Mouse (Mus musculus): ENCODE data around the gene Ehhadh. TPM values are rescaled to one million over a fixed set of nuclear protein-coding genes. Genes with fewer than 3 reads are reported as not detected.

Ehhadh gene
- total RNA-seq, 1 experiment from 2014 or later: 29.8 TPM

GRCm38 (mm10) chr16:21727421-21727820, 60.2 kb downstream of the Ehhadh start:
- DNase-seq: no peak

- DNase-seq: no peak
Measured at GRCm38 (mm10) chr16:21724261-21724660, 63.3 kb downstream of the Ehhadh start.

GRCm38 (mm10) chr16:21719770-21720169, 67.8 kb downstream of the Ehhadh start:
- DNase-seq: no peak

GRCm38 (mm10) chr16:21714516-21714915, 73.1 kb downstream of the Ehhadh start:
- no peak for DNase-seq

Other genes starting within 250 kb of the Ehhadh start
- gene 2510009E07Rik, start 93.1 kb downstream of the Ehhadh start, total RNA-seq (2021): 16.2 and 24.8 TPM in 2 replicates
- 1.0 and 1.2 TPM in 2 replicates for gene Map3k13, start 6.5 kb upstream of the Ehhadh start, total RNA-seq (2021)
- 16.6 and 26.6 TPM in 2 replicates for gene Tmem41a, start 159.7 kb upstream of the Ehhadh start, total RNA-seq (2021)
- 0.33 and 1.5 TPM in 2 replicates for gene Liph, start 207.9 kb upstream of the Ehhadh start, total RNA-seq (2021)
- gene Senp2, start 221.7 kb upstream of the Ehhadh start, total RNA-seq (2021): 36.0 and 40.1 TPM in 2 replicates